Mouse (Mus musculus): Measurements from ENCODE around the gene Ppip5k1. TPM values are rescaled to one million over a fixed set of nuclear protein-coding genes. Genes with fewer than 3 reads are reported as not detected.
"Not testable (repeated sequence)": the region's sequence is repeated elsewhere in the genome, so short reads cannot be mapped to it uniquely, and the experiment has no call there.

Gene Ppip5k1
- 25.3 and 27.1 TPM in 2 replicates for polyA plus RNA-seq (2012; rRNA removed)

DNA sequence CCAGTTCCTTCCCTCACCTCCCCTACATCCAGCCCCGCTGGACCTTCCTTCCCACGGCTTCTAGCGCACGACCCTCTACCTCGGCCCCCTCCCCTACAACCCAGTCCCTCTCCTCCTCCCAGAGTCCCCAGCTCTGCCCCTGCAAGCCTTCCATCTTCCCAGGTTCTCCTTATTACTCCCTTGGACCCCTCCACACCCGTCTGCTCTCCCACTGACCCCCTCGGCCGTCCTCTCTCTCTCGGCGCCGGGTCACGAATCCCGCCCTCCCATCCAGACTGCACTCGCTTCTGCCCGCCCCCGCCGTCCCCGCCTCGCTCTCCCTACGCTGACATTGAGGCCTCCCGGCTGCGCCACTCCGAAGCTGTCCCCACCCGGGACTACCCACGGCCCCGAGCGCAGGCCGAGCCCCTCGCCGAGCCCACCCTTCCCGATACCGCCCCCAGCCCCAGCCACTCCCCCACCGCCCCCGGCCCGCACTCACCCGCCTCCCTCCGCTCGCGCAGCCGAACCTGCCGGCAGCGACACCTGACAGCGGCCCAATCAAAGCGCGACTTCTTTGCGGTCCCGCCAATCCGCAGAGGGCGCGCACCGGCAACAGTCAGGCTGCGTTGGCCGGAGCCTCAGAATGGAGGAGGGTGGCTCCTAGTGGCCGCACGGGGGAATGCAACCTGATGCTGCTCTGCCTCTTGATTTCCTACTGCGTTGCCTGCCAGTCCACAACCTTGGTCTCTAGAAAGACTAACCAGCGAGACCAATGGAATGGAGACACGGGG lies at the start of gene Ppip5k1:
Gene Ppip5k1, minus strand, starts transcription at position 577 of the 773 bp plus-strand sequence.
- DNase-seq (ENCODE audit: low spot score): peak; percentile 92

DNA sequence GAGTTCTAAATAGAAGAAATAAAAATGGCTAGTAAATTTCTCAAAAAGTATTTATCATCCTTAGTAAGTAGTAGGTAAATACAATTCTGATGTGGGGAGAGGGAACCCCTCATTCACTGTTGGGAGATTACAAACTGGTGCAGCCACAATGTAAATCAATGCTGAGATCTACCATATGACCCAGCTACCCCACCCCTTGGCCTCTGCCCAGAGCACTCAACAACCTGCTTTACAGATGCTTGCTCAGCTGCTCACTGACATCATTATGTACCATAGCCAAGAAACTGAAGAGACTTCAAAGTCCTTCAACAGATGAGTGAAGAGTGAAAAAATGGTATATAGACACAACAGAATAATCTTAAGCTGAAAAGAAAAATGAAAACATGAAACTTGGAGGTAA lies 48.1 kb upstream of the Ppip5k1 start:
- DNase-seq (ENCODE audit: low spot score): no peak

DNA sequence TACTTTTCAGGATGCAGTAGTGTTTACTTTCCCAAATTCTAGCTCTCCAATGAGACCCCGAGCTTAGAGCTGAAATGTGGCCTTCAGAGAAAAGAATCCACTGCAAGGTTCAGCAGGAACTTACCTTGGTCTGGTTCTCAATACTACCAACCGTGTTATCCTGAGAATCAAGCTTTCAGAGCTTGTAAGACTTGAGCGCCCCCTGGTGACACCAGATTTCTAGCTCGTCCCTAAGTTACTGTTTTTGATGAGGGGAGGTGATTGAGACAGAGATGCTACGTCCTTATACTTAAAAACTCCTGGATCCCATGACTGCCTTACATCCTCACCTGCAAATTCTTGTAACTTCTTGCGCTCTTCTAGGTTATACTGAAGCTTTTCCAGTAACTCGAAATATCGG lies 41.4 kb upstream of the Ppip5k1 start:
- DNase-seq (ENCODE audit: low spot score): peak; percentile 50

DNA sequence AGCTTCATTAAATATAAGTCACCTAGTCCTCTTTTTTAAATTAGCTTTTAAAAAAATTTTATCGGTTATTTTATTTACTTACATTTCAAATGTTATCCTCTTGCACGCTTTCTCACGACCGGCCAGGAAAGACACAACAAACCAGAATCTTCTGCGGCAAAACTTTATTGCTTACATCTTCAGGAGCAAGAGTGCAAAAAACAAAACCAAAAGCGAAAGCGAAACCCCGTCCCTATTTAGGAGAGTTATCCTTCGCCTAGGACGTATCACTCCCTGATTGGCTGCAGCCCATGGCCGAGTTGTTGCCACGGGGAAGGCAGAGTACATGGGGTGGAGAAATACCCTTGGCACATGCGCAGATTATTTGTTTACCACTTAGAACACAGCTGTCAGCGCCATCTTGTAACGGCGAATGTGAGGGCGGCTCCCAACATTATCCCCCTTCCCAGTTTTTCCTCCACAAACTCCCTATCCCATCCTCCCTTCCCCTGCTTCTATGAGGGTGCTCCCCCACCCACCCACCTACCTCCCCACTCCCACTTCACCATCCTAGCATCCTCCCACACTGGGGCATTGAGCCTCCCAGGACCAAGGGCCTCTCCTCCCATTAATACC lies 31.9 kb upstream of the Ppip5k1 start, which contains the start of gene Strc:
Gene Strc, minus strand, starts transcription at position 208 of the 615 bp plus-strand sequence.
- not testable (repeated sequence) for DNase-seq (ENCODE audit: low spot score)

DNA sequence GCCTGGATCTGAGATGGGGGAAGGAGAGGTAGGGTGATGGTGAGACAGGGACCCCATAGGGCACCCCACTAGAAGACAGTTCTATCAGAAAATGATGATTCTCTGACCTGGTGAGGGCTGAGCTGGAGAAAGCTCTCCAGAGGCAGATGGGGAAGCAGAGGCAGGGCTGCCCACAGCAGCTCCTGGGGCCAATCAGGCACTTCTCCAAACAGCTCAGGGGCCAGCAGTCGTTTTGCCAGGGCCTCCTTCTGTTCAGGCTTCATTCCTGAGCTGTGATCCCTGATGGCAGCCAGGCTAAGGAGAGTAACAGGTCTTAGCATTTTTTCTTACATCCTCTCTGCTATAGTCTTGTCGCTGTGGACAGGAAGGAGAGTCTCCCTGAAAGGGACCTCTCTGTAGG lies 19.6 kb upstream of the Ppip5k1 start:
- DNase-seq (ENCODE audit: low spot score): no peak

DNA sequence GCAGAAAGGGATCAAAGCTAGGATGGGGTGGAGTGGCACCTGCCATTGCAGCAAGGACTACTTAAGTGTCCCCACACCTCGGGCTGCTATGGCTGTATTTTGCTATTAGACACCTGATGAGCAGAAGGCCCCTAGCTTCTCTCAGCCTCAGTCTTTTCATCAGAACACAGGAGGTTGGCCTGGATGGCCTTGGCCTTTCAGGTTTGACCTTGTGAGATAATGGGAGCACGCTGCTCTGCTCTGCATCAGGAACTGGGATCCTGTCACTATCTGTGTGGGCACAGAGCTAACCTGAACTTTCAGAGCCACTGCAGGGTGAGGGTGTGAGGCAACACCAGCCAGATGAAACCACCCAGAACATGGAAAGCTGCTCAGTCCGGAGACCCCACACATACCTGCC lies 17.1 kb upstream of the Ppip5k1 start:
- no peak for DNase-seq (ENCODE audit: low spot score)

DNA sequence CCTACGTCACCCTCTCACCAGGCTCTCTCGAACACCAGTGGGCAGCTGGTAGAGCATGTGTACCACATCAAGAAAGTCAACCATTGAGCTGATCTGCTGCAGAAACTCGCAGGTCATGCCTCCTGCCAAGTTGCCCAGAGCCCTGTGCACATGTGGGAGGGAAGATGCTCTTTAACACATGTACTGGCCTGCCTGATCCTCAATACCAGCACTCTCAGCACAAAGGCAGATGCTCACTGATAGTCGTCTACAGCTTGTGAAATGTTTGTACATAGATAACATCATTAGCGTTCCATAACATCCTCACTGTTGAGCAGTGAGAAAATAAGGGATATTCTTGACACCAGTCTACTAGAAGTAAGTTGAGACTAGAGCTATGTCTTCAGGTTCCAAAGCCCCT lies 15.7 kb upstream of the Ppip5k1 start:
- no peak for DNase-seq (ENCODE audit: low spot score)

DNA sequence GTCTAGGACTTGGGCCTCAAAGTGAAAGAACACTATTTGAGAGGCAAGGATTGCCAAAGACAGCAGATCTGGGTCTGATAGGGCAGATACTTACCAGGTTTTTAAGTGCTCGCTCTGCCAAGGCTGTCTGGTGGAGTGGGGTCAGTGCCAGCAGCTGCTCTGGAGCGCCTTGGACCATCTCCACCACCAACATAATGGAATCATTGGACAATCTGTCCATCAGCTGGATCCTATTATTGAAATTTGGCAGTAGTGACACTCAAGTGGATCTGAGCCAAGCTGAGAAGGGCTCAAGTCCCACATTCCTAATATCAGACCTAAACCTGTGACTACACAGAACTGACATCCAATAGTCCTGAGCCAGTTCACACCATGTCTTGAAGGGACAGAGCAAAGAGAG lies 13.6 kb upstream of the Ppip5k1 start:
- no peak for DNase-seq (ENCODE audit: low spot score)

DNA sequence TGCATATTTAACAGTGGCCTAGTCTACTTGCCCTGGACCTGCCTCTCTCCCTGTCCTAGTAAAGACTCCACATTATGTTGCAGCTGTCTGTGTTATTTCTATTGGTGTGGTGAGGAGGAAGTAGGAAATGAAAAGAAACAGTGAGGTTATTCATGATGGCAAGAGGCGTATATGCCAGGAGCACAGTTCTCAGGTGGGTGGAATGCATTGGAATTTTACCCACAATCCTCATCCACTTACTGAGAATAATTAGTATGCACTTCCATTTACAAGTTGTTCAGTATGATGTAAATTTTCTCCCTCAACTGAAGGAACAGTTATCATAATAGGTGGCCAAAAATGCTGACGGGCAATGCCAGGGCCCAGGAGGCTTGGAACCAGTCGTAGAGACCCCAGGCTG lies 8.5 kb upstream of the Ppip5k1 start:
- no peak for DNase-seq (ENCODE audit: low spot score)

DNA sequence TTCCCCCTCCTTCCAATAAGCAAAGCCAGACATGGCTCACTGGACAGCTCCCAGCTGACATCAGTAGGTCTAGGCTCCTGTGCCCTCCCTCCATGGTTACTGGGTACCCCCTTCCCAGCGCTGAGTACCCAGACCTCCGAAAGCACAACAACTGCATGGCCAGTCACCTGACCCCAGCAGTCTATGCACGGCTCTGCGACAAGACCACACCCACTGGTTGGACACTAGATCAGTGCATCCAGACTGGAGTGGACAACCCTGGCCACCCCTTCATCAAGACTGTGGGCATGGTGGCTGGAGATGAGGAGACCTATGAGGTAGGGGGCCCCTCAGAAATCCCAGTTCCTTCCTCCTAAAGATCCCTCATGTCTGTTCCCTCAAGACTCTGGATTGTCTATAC lies 4.3 kb upstream of the Ppip5k1 start:
- no peak for DNase-seq (ENCODE audit: low spot score)

DNA sequence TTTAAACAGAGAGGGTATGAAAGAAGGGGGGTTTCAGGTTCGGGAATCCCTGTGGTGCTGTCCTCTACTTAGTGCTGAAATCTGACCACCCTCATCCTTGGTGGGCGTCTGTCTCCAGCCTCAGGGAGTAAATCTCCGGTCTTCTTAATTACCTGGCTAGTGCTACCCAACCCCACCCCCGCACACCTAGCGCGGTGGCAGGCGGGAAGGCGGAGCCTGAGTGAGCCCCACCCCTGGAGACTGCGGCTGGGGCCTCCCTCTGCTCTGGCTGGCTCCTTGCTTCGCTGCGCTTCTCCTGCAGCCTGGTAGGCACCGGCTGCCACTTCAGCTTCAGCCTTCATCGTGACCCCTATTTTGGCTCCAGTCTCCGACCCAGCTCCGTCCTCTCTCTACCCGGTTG lies 3.2 kb upstream of the Ppip5k1 start:
- peak; percentile 54 for DNase-seq (ENCODE audit: low spot score)

DNA sequence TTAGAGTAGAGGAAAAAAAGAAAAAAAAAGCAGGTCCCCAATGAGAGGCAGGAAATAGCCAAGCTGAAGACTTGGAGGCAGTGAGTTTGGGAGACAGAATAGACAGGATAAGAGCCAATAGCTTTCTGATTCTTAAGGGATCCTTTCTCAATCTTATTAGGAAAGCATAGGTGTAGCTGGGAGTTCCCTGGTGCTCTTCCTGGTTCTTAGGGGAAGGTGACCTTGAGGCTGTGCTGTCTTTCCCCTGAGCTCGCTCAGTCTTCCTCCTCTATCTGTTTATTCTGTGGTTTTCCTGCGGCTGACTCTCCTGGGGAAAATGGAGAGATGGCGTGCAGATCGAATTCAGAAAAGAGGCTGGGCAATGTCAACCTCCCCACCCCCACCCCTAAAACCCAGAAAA lies 2.8 kb upstream of the Ppip5k1 start:
- DNase-seq (ENCODE audit: low spot score): no peak

DNA sequence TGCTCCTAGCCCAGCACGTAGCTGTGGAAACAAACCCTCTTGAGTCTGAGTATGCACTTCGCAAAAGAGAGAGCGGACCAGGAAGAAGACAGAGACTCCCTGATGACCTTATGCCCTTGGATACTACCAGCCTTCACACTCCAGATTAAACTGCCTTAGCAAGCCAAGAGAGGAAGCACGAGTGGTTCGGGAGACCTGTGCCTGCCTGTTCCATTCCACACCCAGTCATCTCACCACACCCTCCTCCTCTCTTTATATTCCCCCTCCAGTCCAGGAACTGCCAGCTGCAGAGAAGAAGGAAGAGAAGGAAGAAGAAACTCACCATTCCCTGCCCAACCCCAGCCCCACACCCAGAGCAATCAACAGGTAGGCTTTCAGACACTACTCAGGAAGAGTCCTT lies 2.3 kb upstream of the Ppip5k1 start, which contains the start of gene Ckmt1:
Gene Ckmt1, plus strand, starts transcription at position 221 of the 400 bp plus-strand sequence.
- no peak for DNase-seq (ENCODE audit: low spot score)

DNA sequence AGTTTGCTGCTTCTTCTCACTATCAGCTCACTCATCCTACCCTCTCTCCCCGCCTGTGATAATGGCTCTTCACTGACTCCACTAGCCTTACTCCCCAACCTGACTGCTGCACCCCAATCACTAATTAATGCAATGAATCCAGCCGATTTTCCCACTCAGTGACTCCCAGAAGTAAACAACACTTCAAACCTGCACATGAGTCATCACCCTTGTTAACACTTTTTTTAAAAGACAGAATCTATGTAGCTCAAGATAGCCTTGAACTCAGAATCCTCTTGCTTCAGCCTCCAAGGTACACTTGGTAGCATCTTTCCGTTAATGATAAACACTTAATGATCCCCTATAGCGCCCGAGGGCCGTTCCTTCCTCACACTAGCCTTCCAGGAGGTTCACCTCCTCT lies 818 bp downstream of the Ppip5k1 start:
- no peak for DNase-seq (ENCODE audit: low spot score)

DNA sequence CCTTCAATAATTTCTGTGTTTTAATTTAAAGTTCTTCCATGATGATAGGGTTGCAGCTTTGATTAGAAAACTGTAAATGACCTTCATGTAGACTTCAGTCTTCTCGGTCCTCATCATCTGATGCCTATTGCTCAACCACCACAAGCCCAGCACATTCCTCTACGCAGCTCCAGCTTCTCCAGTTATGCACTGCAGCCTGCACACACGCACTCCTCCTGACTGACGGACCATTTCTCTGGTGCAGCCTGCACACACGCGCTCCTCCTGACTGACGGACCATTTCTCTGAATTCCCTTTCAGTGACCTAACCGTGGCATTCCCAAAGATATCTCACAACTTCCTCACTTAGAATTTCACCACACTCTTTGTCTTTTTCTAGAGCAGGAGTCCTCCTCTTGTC lies 2.0 kb downstream of the Ppip5k1 start:
- no peak for DNase-seq (ENCODE audit: low spot score)

DNA sequence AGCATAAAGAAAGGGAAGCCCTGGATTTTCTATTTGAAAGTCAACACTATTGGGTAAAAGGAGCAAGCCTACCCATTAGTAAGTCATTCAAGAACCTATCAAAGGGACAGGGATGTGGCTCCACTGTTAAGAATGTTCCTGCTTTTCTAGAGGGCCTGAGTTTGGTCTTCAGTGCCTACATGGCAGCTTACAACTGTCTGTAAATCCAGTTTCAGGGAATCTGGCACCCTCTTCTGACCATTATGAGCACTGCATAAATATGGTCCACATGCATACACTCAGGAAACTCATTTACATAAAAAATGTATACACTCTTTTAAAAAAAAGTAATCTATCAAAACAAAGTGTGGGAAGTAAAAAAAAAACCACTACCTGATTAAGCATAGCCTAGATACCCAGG lies 16.1 kb downstream of the Ppip5k1 start:
- DNase-seq (ENCODE audit: low spot score): no peak

DNA sequence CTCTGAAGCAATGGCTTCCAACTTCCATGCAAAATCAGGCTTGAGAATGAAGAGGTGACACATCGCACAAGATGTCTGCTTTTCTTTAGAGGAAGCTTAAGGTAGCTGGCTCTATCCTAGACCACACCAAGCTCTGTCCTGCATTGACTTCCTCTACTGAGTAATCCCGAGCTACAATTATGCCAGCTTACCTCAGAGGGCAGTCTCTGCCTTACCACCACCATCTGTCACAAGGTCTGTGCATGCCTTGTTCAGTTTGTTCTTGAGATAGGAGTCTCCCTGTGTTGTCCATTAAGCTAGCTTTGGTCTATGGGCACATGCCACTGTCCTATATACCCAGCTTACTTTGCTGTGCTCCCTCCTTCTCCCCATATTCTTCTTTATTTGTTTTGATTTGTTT lies 25.7 kb downstream of the Ppip5k1 start:
- DNase-seq (ENCODE audit: low spot score): no peak

DNA sequence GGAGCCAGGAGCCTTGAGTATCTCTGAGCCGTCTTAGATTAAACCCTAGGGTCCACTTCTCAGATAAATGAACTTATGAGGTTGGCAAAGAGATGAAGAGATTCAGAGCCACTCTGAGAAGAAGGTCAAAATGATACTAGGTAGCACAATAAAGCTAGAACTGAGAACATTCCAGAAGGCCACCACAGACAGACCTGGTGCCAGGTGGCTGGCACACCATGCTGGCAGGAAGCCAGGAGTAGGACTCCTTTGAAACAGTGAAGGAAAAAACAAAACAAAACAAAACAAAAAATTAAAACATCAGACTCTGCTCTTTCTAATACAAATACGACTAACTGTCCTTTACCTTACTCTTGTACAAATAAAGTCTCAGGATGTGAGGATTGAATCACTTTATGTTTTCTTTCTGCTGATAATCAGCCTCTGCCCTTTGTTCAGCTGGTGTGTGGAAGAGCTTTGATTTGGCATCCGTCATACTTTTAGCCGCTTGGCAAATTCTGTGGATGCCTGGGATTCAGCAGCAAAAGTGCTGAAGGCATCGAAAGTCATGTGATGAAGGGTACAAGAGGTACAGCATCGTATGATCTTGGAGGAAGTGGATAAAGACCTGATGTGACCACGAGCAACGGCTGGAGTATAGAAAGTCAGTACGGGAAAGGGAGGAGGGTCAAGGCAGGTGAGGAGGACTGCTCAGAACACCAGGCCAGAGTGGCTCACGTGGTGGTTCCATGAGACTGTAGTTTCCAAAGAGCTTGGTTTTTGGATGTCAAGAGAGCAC lies 31.3 kb downstream of the Ppip5k1 start:
- DNase-seq (ENCODE audit: low spot score): no peak

DNA sequence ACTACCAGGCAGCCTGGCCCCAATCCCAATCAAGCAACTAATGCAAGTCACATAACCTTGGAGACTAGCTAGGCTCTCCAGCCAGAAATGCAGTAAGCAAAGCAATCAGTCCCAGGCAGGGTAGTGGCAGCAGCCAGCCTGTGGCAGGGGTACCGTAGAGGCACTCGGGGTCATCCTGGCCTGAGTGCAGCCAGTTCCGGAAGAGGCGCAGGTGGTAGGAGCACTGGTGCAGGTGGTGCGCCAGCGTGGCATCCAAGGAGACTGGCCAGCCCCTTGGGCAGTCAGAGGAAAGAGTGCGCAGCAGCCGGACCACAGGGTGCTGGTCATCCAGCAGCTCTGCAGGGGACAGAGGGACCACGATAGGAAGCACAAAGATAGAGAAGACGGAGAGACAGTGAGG lies 32.2 kb downstream of the Ppip5k1 start:
- DNase-seq (ENCODE audit: low spot score): no peak

DNA sequence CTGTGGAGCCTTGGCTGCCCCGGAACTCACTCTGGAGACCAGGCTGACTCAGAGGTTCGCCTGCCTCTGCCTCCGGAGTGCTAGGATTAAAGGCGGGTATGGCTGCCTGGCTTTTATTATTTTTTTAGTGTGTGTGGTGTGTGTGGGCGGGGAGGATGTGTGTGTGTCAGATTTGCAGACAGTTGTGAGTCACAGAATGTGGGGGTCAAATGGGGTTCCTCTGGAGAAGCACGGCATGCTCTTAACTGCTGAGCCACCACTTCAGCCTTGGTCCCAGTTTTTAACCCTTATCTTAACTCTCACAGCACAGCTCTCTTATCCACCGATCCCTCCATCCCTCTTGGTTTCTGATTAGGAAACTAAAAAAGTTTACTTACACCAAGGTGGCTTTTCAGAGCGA lies 38.9 kb downstream of the Ppip5k1 start:
- no peak for DNase-seq (ENCODE audit: low spot score)

DNA sequence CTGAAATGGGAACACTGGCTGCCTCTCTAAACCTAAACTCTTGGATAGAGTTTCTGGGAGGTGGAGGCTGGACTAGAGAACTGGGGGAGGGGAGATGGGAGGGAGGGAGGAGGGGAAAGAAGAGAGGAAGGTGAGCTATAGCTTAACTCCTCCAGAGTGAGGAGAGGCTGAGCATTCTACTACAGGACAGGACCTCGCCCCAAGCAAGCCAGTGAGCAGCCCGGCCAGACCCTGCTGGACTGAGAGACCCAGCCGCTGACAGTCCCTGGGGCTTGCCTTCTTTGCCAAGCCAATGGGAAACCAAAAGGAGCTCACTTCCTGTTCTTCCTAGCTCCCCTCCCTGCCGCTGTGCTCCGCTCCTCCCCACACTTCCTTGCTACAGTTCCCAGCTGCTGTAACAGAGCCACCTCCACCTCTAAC lies 46.2 kb downstream of the Ppip5k1 start:
- no peak for DNase-seq (ENCODE audit: low spot score)

DNA sequence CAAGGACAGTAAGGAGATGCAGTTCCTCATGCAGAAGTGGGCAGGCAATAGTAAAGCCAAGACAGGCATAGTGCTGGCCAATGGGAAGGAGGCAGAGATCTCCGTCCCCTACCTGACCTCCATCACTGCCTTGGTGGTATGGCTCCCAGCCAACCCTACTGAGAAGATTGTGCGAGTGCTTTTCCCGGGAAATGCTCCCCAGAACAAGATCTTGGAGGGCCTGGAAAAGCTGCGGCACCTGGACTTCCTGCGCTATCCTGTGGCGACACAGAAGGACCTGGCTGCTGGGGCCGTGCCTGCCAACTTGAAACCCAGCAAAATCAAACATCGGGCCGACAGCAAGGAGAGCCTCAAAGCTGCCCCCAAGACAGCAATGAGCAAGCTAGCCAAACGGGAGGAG lies 55.2 kb downstream of the Ppip5k1 start:
- DNase-seq (ENCODE audit: low spot score): no peak

DNA sequence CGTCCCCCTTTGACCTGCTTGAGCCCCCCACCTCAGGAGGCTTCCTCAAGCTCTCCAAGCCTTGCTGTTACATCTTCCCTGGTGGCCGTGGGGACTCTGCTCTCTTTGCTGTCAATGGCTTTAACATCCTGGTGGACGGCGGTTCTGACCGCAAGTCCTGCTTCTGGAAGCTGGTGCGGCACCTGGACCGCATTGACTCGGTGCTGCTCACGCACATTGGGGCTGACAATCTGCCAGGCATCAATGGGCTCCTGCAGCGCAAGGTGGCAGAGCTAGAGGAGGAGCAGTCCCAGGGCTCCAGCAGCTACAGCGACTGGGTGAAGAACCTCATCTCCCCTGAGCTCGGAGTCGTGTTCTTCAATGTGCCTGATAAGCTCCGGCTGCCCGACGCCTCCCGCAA lies 55.7 kb downstream of the Ppip5k1 start:
- DNase-seq (ENCODE audit: low spot score): no peak

Data from urinary bladder, adult 2 months (tissue).